17 mouse cellular contexts compared by ENCODE assay signal in genomic region chr12:25117856-25118511, GRCm38 (mm10). TPM values are rescaled to one million over a fixed set of nuclear protein-coding genes. Genes with fewer than 3 reads are reported as not detected.
DNase-seq lines count a peak whose midpoint lies in the region; ATAC-seq and TF ChIP-seq lines count a peak whose summit lies in the region.
"Had no signal": no experiment of that assay in that cellular context is flagged by ENCODE, and none has a peak within 500 bp of the region (broad histone marks: within the 10 kb centered on the region; RNA-seq: fewer than 3 reads in every experiment).

No protein-coding gene starts in this region.

- H3K27me3 ChIP-seq in heart, embryonic 10.5 days (ENCODE audit: insufficient read depth, poor library complexity, severe bottlenecking), result no peaks in the 10 kb centered on the region
- no peaks in the 10 kb centered on the region for H3K27me3 ChIP-seq in lung, postnatal 0 days (replicated peaks; ENCODE audit: insufficient read depth, low read length)
- no peaks in the 10 kb centered on the region for H3K27me3 ChIP-seq in small intestine, adult 2 months (ENCODE audit: control insufficient read depth, insufficient read depth, low read length)
- H3K27me3 ChIP-seq: CH12.LX; heart, embryonic 13.5 days; limb, embryonic 12.5 days; midbrain, embryonic 15.5 days; neural tube, embryonic 12.5 days had no signal

- WGBS in heart, embryonic 10.5 days, result 70% methylated on average over 4 of the region's 4 CpGs
- WGBS in lung, postnatal 0 days, result 78% methylated on average over 4 of the region's 4 CpGs
- 42% methylated on average over 4 of the region's 4 CpGs for WGBS in small intestine, adult 2 months

- no peak for DNase-seq in heart, embryonic 10.5 days (ENCODE audit: low spot score)
- DNase-seq in heart, adult 11 months, result no peak
- peak; percentile 25 for DNase-seq in lung, postnatal 0 days (ENCODE audit: low spot score)
- no peak for DNase-seq in lung, adult 18-20 months
- no peak for DNase-seq in spleen, postnatal 14 days (ENCODE audit: low spot score in 2 of 2)
- no peak for DNase-seq in cerebellum, adult 9-11 months
- DNase-seq: cerebellum, adult 18-20 months; kidney, postnatal 36 days; spleen, adult 18-20 months; thymus, adult 18-20 months had no signal

- TF ChIP-seq POLR2A in small intestine, adult 2 months (IDR thresholded peaks at IDR 0.05; ENCODE audit: low read depth, low read length), result no peak

- no peak for TF ChIP-seq EP300 in lung, postnatal 0 days (IDR thresholded peaks at IDR 0.05)

- no peak for TF ChIP-seq CTCF in lung, postnatal 0 days (IDR thresholded peaks at IDR 0.05)
- TF ChIP-seq CTCF in small intestine, adult 2 months (IDR thresholded peaks at IDR 0.05; ENCODE audit: extremely low read depth, insufficient read length, insufficient replicate concordance, low read depth, low read length), result no peak

- ATAC-seq in lung, postnatal 0 days, result peak; percentile 17; the same call in 1 of the 2 replicates
- peak; percentile 75 for ATAC-seq in activated CD4-positive, CD25-positive, alpha-beta regulatory T cell, adult 4 months
- ATAC-seq: midbrain, embryonic 15.5 days had no signal

- H3K4me1 ChIP-seq in heart, embryonic 10.5 days, result peaks cover 19% of the 10 kb centered on the region
- peaks cover 16% of the 10 kb centered on the region; the same call in 1 of the 2 replicates for H3K4me1 ChIP-seq in lung, postnatal 0 days (ENCODE audit: insufficient read depth, low read depth, low read length)
- H3K4me1 ChIP-seq in small intestine, adult 2 months (ENCODE audit: control insufficient read depth, insufficient read depth, insufficient read length, low read length), result peaks cover 9% of the 10 kb centered on the region; the same call in 1 of the 2 replicates
- H3K4me1 ChIP-seq: limb, embryonic 12.5 days had no signal

- H3K4me2 ChIP-seq in lung, postnatal 0 days (replicated peaks; ENCODE audit: low read depth, low read length), result no peak overlapping the region
- H3K4me2 ChIP-seq: heart, embryonic 13.5 days; limb, embryonic 12.5 days; midbrain, embryonic 15.5 days; neural tube, embryonic 12.5 days had no signal

- peaks cover 2% of the 10 kb centered on the region; the same call in 1 of the 2 replicates for H3K36me3 ChIP-seq in heart, embryonic 10.5 days
- H3K36me3 ChIP-seq in lung, postnatal 0 days (ENCODE audit: insufficient read depth, low read length), result no peaks in the 10 kb centered on the region
- H3K36me3 ChIP-seq in small intestine, adult 2 months (ENCODE audit: control insufficient read depth, insufficient read depth, low read length), result no peaks in the 10 kb centered on the region
- H3K36me3 ChIP-seq: heart, embryonic 13.5 days; limb, embryonic 12.5 days; midbrain, embryonic 15.5 days; neural tube, embryonic 12.5 days had no signal

- 0 out of 2 replicates have a peak overlapping the region, but pooled peaks have one; percentile 31 for H3K27ac ChIP-seq in heart, embryonic 10.5 days
- no peak overlapping the region for H3K27ac ChIP-seq in lung, postnatal 0 days (ENCODE audit: low read length)
- peak overlapping the region; percentile 56; the same call in 1 of the 2 replicates for H3K27ac ChIP-seq in small intestine, adult 2 months (ENCODE audit: insufficient read depth, low read depth, low read length)
- H3K27ac ChIP-seq: limb, embryonic 12.5 days; midbrain, embryonic 15.5 days; neural tube, embryonic 12.5 days had no signal

- no peak overlapping the region for H3K9ac ChIP-seq in lung, postnatal 0 days (replicated peaks; ENCODE audit: low read depth)
- H3K9ac ChIP-seq: heart, embryonic 13.5 days; limb, embryonic 12.5 days; midbrain, embryonic 15.5 days; neural tube, embryonic 12.5 days had no signal

- H3K4me3 ChIP-seq in heart, embryonic 10.5 days, result no peak overlapping the region
- no peak overlapping the region for H3K4me3 ChIP-seq in lung, postnatal 0 days (ENCODE audit: low read depth, low read length)
- no peak overlapping the region for H3K4me3 ChIP-seq in small intestine, adult 2 months (ENCODE audit: low read depth, low read length)
- H3K4me3 ChIP-seq: heart, embryonic 13.5 days; limb, embryonic 12.5 days; midbrain, embryonic 15.5 days; neural tube, embryonic 12.5 days had no signal

- no peaks in the 10 kb centered on the region for H3K9me3 ChIP-seq in heart, embryonic 10.5 days
- no peaks in the 10 kb centered on the region for H3K9me3 ChIP-seq in lung, postnatal 0 days (ENCODE audit: low read length)
- H3K9me3 ChIP-seq: limb, embryonic 12.5 days; midbrain, embryonic 15.5 days; neural tube, embryonic 12.5 days had no signal

RNA-seq across cellular contexts. Expression of gene Id2, which starts 21.0 kb away (rescaled TPM):
- 390 and 444 TPM in 2 replicates for polyA plus RNA-seq in heart, embryonic 10.5 days (2016; fragmentation: Nextera tagmentation; extraction: Ambion mirVana)
- polyA plus RNA-seq in lung, postnatal 0 days (2015; fragmentation: Nextera tagmentation; extraction: Ambion mirVana), result 444 and 475 TPM in 2 replicates
- polyA plus RNA-seq in activated CD4-positive, CD25-positive, alpha-beta regulatory T cell, adult 4 months (2017; shearing (Covaris generic)), result 100 to 1,000 TPM; 302 to 334 TPM
- 42.1 and 88.2 TPM in 2 replicates for polyA plus RNA-seq in small intestine, adult 2 months (2012; rRNA removed)
